Mouse (Mus musculus) kidney, embryonic 14.5 days (tissue): ENCODE data around the gene Zc3h6. TPM values are rescaled to one million over a fixed set of nuclear protein-coding genes. Genes with fewer than 3 reads are reported as not detected.

Experiments
- ATAC-seq: fragments of 200-750 bp; cut with Nextera tagmentation; 2 replicates; pipeline ENCODE4 v1.8.0; 2017; ENCODE audit warnings: moderate number of reproducible peaks, mild to moderate bottlenecking, moderate TSS enrichment, moderate library complexity; ENCODE audit not compliant: low FRiP score, low TSS enrichment
- H3K27ac ChIP-seq: fragments of 300-500 bp; sonication (generic); 2 replicates; pipeline ENCODE4 v1.5.1; 2014; ENCODE audit warnings: low read depth, mild to moderate bottlenecking, low read length, moderate library complexity, mixed read lengths
- H3K27me3 ChIP-seq: fragments of 300-500 bp; sonication (generic); 2 replicates; pipeline ENCODE4 v1.6.1; 2014; ENCODE audit warnings: mild to moderate bottlenecking, low read length; ENCODE audit not compliant: control insufficient read depth, insufficient read depth
- H3K36me3 ChIP-seq: fragments of 300-500 bp; sonication (generic); 2 replicates; pipeline ENCODE4 v1.6.1; 2014; ENCODE audit warnings: low read length, mixed read lengths; ENCODE audit not compliant: control insufficient read depth, insufficient read depth
- H3K4me1 ChIP-seq: fragments of 300-500 bp; sonication (generic); 2 replicates; pipeline ENCODE4 v1.6.1; 2014; ENCODE audit warnings: low read length, mixed read lengths; ENCODE audit not compliant: control insufficient read depth, insufficient read depth
- H3K4me2 ChIP-seq: fragments of 300-500 bp; sonication (generic); replicated peaks from 2 replicates; pipeline ENCODE4 v1.6.1; 2014; ENCODE audit warnings: low read depth, mild to moderate bottlenecking, low read length
- H3K4me3 ChIP-seq: fragments of 300-500 bp; sonication (generic); 2 replicates; pipeline ENCODE4 v1.5.1; 2014; ENCODE audit warnings: mild to moderate bottlenecking, low read length
- H3K9ac ChIP-seq: fragments of 300-500 bp; sonication (generic); 2 replicates; pipeline ENCODE4 v1.6.1; 2014; ENCODE audit warnings: low read depth, mild to moderate bottlenecking, low read length, moderate library complexity
- H3K9me3 ChIP-seq: fragments of 300-500 bp; sonication (generic); 2 replicates; pipeline ENCODE4 v1.6.1; 2016; ENCODE audit warnings: low read length; ENCODE audit not compliant: control insufficient read depth
- WGBS: fragments of 180-500 bp; shearing (Covaris S2); extraction: QIAGEN DNeasy Blood & Tissue Kit; methylation state at CpG from one replicate; pipeline ENCODE4 v1.1.7; 2014; 5-methylcytosine and 5-hydroxymethylcytosine counted together
- polyA plus RNA-seq: library from polyadenylated mRNA; unstranded; fragments of >200 nt; fragmentation: Nextera tagmentation; extraction: Ambion mirVana; gene quantifications from 2 replicates; pipeline ENCODE4 v1.2.1, GENCODE M21; 2014

Zc3h6 gene
- polyA plus RNA-seq, 1 experiment from 2014 or later: 1.5 TPM

GRCm38 (mm10) chr2:128965505-128966105, 1.6 kb upstream of the Zc3h6 start:
- peaks cover 9% of the 10 kb centered on the region for H3K4me1 ChIP-seq
- WGBS: 21% methylated on average over 5 of the region's 5 CpGs
- H3K36me3 ChIP-seq: no peaks in the 10 kb centered on the region
- peak overlapping the region; percentile 20 for H3K9ac ChIP-seq
- no peaks in the 10 kb centered on the region for H3K9me3 ChIP-seq
- H3K4me2 ChIP-seq: peak overlapping the region; percentile 49
- no peak overlapping the region for H3K4me3 ChIP-seq
- no peak for ATAC-seq
- no peaks in the 10 kb centered on the region for H3K27me3 ChIP-seq
- peak overlapping the region; percentile 61; the same call in 1 of the 2 replicates for H3K27ac ChIP-seq

GRCm38 (mm10) chr2:128966236-128966635, 966 bp upstream of the Zc3h6 start:
- no peaks in the 10 kb centered on the region for H3K27me3 ChIP-seq
- H3K9me3 ChIP-seq: no peaks in the 10 kb centered on the region
- peak overlapping the region; percentile 69 for H3K4me3 ChIP-seq
- WGBS: 20% methylated on average over 6 of the region's 6 CpGs
- H3K4me2 ChIP-seq: peak overlapping the region; percentile 49
- H3K4me1 ChIP-seq: peaks cover 9% of the 10 kb centered on the region
- no peaks in the 10 kb centered on the region for H3K36me3 ChIP-seq
- H3K27ac ChIP-seq: peak overlapping the region; percentile 100
- ATAC-seq: no peak
- H3K9ac ChIP-seq: peak overlapping the region; percentile 20; the same call in 1 of the 2 replicates

- H3K4me1 ChIP-seq: peaks cover 9% of the 10 kb centered on the region
Observed at GRCm38 (mm10) chr2:128967661-128968441, 649 bp downstream of the Zc3h6 start, which contains the start of gene Gm10762. Gene Gm10762, minus strand, starts transcription at chr2:128967725.

GRCm38 (mm10) chr2:128968475-128969083, 1.4 kb downstream of the Zc3h6 start:
- peak overlapping the region; percentile 98; the same call in 1 of the 2 replicates for H3K9ac ChIP-seq

More at GRCm38 (mm10) chr2:128967661-128968441, 649 bp downstream of the Zc3h6 start, which contains the start of gene Gm10762:
- H3K36me3 ChIP-seq: no peaks in the 10 kb centered on the region
- H3K27ac ChIP-seq: peak within 1 kb of the TSS; percentile 100
- peak; percentile 88 for ATAC-seq
- peak within 1 kb of the TSS; percentile 98 for H3K9ac ChIP-seq
- under 1% methylated on average over 75 of the region's 80 CpGs for WGBS
- peak within 1 kb of the TSS; percentile 49 for H3K4me2 ChIP-seq
- H3K9me3 ChIP-seq: no peaks in the 10 kb centered on the region
- H3K4me3 ChIP-seq: peak within 1 kb of the TSS; percentile 69
- no peaks in the 10 kb centered on the region for H3K27me3 ChIP-seq

GRCm38 (mm10) chr2:128972301-128972700, 5.1 kb downstream of the Zc3h6 start:
- H3K27me3 ChIP-seq: no peaks in the 10 kb centered on the region
- H3K9ac ChIP-seq: no peak overlapping the region
- no peaks in the 10 kb centered on the region for H3K4me1 ChIP-seq
- ATAC-seq: no peak
- no peaks in the 10 kb centered on the region for H3K36me3 ChIP-seq
- no peak overlapping the region for H3K4me2 ChIP-seq
- H3K27ac ChIP-seq: no peak overlapping the region
- no peak overlapping the region for H3K4me3 ChIP-seq
- no peaks in the 10 kb centered on the region for H3K9me3 ChIP-seq

More at GRCm38 (mm10) chr2:128968475-128969083, 1.4 kb downstream of the Zc3h6 start:
- no peaks in the 10 kb centered on the region for H3K36me3 ChIP-seq
- H3K27ac ChIP-seq: peak overlapping the region; percentile 100; the same call in 1 of the 2 replicates
- H3K9me3 ChIP-seq: no peaks in the 10 kb centered on the region
- H3K4me1 ChIP-seq: peaks cover 9% of the 10 kb centered on the region
- H3K4me3 ChIP-seq: peak overlapping the region; percentile 69
- ATAC-seq: no peak
- no peaks in the 10 kb centered on the region for H3K27me3 ChIP-seq
- H3K4me2 ChIP-seq: peak overlapping the region; percentile 49

GRCm38 (mm10) chr2:128975572-128975971, 8.4 kb downstream of the Zc3h6 start:
- Histone ChIP-seq H3K4me2 (no peak overlapping the region), H3K9me3 (no peaks in the 10 kb centered on the region), H3K36me3 (no peaks in the 10 kb centered on the region), H3K27ac (no peak overlapping the region), H3K4me1 (no peaks in the 10 kb centered on the region), H3K27me3 (no peaks in the 10 kb centered on the region), H3K9ac (no peak overlapping the region), H3K4me3 (no peak overlapping the region)
- no peak for ATAC-seq
- 77% methylated on average over 4 of the region's 4 CpGs for WGBS

- Histone ChIP-seq H3K4me2 (no peak overlapping the region), H3K4me3 (no peak overlapping the region), H3K9me3 (no peaks in the 10 kb centered on the region), H3K4me1 (no peaks in the 10 kb centered on the region), H3K27ac (no peak overlapping the region), H3K36me3 (no peaks in the 10 kb centered on the region), H3K9ac (no peak overlapping the region), H3K27me3 (no peaks in the 10 kb centered on the region)
- 88% methylated on average over 3 of the region's 3 CpGs for whole genome bisulfite sequencing
- no peak for ATAC-seq
Observed at GRCm38 (mm10) chr2:128984746-128985145, 17.5 kb downstream of the Zc3h6 start.

- no peak overlapping the region for H3K4me3 ChIP-seq
- no peak overlapping the region for H3K9ac ChIP-seq
- H3K27me3 ChIP-seq: no peaks in the 10 kb centered on the region
- H3K36me3 ChIP-seq: no peaks in the 10 kb centered on the region
- no peaks in the 10 kb centered on the region for H3K9me3 ChIP-seq
- H3K4me1 ChIP-seq: no peaks in the 10 kb centered on the region
- H3K27ac ChIP-seq: no peak overlapping the region
- ATAC-seq: no peak
- no peak overlapping the region for H3K4me2 ChIP-seq
Observed at GRCm38 (mm10) chr2:129004872-129005271, 37.7 kb downstream of the Zc3h6 start.
